Mouse (Mus musculus) heart, adult 11 months (tissue): Measurements from ENCODE around the gene Plcb1.
A peak's percentile ranks its signal among the peaks of the same experiment; 100 is the strongest.

Source experiments
- DNase-seq: peaks from one replicate; pipeline ENCODE4 v3.0.0; 2022

Plcb1 gene

DNA sequence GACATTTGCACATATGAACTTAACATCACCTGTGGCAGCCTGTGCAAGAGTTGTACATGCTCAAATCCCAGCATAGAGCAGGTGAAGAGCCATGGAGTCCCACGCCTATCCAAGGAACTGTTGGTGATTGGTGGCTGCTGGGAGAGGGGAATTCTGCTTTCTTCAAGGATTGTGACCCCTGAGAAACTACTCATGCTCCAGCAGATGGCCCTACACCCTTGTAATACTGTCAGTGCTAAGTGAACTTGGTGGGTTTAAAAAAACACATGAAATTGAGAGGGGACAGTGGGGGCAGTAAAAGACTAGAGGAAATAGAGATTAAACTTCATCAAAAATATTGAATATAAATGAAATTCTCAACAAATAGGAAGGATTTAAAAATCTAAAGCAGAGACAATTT lies 53.0 kb downstream of the Plcb1 start:
- DNase-seq = no peak

DNA sequence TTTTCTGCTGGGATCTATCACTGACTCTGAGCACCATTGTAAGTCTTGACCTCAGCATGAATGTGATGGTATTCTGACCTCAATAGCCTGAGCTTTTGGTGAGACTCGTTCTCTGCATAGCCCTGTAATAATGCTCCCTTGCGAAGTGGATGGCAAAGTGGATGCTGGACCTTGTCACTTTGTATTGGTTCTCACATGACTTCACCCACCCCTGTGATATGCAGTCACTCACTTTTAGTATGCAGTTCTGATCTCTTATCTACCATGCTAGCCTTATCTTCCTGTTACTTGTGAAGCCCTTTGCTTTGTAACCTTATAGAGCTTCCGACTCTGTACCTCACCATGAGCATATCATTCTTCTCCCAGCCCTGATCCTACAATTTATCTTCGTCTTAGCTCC lies 57.0 kb downstream of the Plcb1 start:
- no peak for DNase-seq

DNA sequence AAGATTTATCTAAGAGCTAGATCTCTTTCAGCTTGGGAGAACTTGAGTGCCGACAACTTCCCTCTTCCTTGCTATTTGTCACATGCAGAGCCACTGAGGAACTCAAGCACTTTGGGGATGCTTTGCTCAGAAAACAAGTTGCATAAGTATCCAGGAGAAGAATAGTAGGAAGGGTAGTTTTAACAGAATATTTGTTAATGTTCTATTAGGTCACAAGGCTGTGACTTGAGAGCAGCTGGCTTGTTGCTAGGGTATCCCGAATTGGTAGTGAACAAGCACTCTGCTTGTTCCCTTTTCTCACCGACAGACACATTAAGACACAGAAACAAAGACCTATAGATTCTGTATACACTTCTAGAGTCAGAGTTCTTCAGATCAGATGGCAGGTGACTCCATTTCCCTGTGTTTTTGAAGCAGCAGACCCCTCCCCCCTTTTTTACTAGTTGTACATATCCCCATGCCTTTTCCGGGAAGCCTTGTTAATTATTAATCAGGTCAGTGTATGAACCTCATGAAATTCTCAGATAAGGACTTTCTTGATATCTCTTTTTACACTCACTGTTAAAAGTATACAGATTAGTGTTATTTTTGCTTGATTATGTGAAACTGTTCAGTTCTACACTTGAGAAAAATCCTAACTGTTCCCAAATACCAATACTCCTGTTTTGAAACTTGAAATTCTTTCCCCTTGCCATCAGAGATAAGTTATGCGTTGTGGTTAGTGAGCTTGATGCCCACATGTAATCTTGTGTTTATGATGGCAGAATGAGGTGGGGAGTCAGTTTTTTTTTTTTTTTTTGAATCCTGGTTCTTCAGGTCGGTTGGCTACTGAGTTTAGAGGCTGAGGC lies 58.7 kb downstream of the Plcb1 start:
- DNase-seq = peak; percentile 55

DNA sequence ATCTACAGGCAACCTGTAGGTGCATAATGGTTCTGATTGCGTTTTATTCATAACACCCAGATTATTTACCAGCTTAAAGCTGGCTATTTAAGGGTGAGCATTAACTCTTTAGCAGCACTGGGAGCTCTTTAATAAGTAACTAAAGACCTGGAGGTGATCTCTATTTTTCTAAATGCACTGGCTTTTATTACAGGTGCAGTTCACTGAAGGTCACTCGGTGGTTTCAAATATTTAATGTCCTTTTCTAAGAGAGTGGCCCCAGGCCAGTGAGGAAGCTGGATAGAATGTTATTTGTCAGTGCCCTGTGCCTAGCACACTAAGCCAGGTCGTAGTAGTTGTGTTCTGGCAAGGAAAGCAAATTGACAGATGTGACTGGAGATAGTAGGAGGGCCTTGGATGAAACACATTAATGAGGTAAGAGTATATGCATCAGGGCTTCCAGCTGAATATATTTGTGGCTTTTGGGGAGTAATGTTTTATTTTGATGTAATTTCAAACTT lies 59.4 kb downstream of the Plcb1 start:
- no peak for DNase-seq

DNA sequence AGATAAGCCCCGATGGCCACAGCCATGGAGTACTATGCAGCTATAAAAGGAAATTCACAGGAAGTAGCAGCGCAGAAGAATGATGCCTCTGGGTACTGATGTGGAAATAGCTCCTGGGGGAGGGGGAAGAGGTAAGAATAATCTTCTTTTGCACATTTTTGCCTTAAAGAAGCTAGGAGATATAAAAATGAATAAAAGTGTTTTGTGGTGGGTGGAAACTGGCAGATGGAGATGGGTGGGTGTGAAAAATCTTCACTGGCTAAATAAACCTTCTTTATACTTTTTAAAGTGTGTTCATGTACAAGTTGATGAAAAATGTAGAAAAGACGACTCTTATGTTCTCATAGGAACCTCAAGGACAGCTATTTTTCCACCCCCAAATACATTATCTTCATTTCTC lies 60.7 kb downstream of the Plcb1 start:
- no peak for DNase-seq

DNA sequence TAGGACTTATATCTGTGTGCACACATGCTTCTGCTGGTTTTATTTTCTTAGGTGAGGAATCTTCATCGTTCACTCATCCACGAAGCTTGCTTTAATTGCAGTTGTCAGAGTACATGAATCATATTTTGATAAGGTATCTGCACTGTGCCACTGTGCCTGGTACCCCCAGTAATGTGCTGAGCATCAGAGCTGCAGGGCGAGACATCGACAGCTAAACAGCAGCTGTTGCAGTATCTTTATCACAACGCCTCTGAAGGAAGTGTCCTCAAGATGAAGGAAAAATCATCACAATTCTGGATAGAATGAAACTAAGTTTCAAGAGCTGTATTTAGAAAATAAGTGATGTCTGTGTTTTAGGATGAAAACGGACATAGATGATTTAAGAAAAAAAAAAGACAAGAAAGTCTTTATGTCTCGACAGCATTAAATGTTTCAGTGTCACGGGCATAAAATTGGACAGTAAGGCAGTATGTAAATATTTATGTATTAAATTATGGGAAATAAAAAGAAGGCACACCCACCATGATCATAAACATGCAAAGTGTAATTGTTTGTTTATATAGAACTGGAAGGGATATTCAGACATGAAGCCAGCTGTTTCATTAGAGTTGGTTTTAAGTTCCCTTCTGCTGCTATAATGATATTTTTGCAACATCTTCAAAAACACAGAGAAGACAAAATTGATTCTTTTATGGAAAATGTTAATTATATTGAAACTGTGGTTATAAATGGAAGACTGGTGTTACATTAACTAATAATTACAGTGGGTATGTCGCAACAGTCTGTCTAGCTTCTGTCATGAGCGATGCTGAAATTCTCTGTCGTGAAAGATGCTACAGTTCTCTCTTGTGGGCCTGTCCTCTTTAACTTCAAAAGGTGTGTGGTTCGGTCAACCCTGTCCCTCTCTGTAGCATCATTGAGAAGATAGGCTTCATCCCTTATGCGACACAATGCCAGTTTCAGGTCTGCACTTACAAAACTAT lies 65.6 kb downstream of the Plcb1 start:
- no peak for DNase-seq

DNA sequence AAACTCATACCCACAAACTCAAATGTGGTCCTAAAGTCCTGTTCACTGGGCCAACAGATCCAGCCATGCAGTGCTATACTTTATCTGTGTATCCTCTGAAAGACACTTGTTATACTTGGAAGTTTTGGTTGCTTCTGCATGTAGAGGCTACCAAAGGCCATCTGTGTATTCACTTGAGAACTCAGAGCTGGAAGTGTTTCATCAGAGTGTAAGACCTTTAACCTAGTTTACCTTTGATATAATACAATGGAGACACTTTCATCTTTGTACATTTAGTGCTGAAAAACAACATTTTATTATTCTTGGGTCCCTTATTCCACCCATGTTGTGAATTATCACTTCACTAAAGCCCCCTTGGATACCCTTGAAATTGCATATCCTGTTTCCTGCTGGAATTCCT lies 70.4 kb downstream of the Plcb1 start:
- no peak for DNase-seq

DNA sequence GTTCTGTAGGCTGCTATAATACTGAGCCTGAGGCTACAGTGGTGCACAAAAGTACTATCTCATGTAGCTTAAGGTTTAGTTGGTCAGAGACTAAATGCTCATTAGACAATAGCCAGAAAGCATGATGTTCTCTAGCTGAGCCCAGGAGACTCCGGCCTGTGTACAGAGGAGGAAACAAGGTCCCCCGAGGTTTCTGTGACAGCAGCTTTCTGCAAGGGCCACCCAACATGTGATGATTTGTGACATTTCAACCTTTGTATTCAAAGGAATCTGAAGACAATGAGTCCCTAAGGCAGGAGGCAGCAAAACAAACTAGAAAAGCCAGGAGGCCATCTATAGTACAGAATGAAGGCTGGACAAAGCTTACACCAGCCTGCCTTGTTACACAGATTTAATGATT lies 70.8 kb downstream of the Plcb1 start:
- DNase-seq = peak; percentile 98

DNA sequence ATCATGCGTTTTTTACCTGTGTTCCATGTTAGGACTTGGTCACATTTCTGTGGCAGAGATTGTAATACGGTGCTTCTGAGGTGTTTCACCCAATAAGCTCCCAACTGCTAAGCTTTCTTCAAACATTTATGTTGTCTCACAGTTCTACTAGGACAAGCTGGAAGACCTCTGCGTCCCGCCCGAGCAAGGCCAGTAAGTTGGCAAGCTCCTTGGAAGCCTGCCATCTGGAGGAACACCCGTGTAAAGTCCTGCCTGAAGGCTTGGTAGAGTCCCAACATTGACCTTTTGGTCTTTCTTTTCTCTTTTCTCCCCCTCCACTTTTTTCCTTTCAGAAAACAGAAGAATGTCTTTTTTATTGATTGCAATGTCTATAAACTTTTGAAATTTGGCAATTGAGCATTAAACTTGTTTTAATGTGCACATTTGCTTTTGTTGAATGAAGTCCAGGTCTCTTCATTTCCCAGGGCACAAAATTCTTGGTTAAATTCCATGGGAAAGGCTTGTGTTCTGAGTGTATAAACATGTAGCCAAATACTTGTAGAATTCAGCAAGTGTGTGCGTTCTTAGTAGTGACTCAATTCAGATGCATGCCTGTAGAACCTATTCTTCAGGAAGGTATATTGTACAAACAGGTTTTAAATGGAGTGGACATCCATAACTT lies 79.2 kb downstream of the Plcb1 start:
- peak; percentile 96 for DNase-seq

DNA sequence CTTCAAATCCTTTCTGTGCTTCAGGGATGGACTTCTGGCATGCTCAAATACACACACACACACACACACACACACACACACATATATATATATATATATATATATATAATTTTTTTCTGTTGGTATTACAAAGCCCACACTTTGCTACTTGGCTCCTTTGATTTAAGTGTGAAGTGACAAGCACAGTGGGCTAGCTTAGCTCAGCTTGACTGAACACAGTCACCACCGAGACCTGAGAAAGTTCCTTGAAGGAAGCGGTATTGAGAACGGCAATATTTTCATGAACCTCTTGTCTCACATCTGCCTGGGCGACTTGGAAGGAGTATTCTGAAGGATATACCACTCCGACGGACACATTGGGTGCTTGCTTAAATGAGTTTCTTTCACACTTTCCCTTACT lies 81.5 kb downstream of the Plcb1 start:
- DNase-seq = no peak

DNA sequence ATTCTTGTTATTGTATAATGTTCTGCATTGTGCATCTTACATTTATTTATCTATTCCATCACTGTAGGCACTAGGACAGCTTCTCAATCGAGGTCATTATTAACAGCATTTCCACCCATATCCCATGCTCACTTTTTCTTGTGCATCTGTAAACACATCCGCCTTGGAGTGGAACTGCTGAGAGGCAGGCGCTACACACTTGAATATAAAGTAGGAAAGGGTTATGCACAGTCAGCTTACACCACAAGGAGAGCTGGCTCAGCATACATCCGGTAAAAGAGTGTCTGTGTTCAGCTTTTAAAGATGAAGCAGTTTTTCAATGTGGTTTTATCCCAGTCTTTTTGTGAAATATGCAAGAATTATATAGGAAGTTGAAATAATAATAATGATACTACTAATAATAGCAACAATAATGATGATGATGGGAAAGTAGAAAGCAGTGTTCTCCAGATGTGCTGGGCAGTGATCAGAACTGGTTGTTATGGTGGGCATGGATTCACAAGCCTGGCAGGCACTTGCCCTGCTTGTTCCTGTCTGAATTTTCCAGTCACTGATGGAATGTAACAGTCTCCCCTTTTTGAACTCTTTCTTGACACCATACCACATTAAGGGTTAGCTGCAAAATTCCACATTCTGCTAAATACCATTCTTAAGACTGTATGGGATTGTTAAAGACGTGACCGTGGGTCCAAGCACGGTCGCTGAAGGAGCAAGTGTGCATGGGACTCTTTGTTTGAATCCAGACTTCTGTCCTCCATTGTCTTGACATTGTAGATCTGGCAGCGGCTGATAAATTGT lies 86.0 kb downstream of the Plcb1 start:
- DNase-seq = no peak

DNA sequence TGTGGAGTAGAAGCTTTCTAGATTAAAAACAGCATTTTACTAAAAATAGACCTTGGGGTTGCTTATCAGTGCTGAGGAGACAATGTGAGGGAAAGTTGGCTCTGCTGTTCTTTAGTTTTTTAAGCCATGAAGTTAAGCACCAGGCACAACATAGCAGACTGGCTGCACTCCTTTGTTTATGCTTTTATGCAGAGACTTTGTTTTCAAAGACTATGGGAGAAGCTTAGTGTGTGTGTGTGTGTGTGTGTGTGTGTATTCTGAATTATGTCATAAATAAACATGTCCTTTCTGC lies 86.6 kb downstream of the Plcb1 start:
- DNase-seq = peak; percentile 95

DNA sequence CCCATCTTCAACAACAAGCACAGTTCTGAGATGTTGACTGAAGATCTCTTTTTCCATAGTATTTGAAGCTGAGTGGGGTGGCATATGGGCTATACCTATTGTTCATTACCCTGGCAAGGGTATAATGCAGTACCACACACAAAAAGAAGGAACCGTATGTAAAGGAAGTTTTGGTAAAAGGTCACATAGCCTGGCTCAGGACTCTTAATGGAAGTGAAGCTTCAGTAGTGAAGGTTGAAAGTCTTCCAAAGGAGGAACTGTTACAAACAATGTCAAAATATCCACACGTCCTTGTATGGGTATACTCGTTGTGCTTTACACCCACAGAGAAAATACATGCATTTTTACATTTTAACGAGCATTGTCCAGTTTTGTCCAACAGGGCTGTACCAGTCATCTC lies 91.3 kb downstream of the Plcb1 start:
- no peak for DNase-seq

DNA sequence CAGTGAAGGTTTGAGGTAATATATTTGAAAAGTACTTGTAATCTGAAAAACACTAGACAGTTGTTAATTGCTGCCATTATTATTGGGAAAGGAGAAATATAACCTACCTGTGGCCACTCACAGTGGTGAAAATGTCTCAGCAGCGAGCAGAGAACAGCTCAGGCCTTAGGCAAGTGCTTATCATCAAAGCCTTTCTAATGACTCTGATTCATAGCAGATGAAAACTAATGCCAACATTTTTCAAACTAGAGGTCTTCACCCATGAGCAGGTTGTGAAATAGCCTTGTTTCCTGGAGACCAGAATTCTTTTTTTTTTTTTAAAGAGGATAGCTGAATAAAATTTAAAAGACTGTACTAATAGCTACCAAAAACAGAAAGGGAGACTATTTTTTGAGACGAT lies 105.3 kb downstream of the Plcb1 start:
- DNase-seq = no peak

DNA sequence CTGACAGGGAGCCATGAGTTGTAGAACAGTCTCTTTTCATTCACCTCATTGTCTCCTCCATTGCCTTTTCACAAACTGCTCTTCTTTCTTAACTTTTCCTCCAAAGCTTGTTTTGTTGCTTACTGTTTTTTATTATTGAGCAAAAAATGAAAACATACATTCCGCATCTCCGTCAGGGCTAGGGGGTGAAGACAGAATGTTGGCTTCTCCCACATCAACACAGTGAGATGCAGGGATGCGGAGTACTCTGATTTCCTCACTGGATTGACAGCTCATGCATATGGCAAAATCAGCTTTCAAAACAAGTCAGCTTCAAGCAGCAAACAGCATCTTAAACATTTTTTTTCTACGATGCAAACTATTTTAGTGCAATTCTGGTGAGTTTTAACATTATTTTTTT lies 108.9 kb downstream of the Plcb1 start:
- DNase-seq = no peak

DNA sequence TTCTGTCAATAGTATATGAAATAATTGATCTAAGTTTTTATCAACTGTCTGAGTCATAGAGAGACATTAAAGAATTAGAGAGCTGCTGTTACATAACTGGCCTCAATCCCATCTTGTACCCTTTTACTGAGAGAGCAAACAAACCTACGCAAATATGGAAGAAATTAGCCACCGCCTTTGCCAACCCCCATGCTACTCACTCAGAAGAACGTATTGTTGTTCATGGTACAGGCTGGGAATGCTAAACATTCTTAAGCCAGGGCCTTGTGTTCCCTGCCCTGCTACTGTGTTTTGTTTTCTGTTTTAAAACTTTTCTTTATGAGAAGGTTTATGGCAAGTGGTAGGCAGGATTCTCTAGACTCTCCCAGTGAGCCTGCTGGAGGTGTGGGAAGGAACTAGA lies 110.3 kb downstream of the Plcb1 start:
- no peak for DNase-seq

DNA sequence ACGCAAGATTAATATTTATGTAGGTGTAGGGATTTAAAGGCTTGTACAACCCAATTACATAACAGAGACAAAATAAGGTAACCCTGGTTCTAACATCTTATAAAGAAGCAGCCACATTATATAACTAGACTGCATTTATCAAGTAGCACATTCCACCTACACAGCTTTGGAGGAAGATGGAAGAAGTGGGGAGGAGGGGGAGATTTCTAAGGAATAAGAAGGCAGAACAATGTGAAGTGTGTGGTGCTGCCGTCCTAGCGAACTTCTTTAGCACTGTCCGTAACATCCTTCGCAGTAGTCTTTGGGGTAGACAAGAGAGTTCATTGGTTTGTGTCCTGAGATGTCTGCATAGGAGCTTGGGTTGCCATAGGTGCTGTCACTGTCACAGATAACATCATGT lies 111.2 kb downstream of the Plcb1 start:
- no peak for DNase-seq

DNA sequence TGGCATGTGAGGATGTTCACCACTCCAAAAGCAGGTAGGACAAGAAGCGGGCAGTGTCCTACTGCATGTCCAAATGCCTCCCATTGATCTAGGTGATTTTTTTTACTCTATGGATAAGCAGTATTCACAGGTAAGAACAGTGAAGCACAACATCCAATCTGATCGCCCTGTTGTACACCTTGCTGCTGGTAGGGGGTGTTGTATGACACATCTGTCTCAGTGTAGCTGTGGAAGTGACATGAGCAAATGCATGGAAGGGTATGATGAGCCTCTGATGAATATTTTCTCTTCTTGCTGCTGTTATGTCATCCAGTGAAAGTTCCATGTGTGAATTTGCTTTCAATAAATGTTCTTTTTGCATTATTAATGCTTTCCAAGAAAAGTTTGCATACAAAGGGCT lies 115.7 kb downstream of the Plcb1 start:
- no peak for DNase-seq

DNA sequence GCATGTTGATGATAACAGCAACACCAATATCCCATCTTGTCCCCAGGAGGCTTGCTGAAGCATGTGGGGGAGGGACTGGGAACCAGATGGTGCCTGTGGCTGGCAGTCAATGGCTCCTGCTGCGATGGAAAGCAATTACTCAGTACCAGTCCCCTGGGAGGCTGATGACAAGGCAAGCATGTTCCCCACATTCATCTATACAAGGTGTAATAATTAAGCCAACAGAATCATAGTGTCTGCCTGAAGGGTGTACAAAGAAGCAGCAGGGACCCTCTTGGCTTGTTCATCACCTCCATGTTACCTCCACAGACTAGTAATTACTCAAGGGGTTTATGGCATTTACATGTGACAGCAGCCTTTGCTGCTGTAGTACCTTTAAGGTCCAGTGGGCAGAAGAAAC lies 125.0 kb downstream of the Plcb1 start:
- peak; percentile 88 for DNase-seq

DNA sequence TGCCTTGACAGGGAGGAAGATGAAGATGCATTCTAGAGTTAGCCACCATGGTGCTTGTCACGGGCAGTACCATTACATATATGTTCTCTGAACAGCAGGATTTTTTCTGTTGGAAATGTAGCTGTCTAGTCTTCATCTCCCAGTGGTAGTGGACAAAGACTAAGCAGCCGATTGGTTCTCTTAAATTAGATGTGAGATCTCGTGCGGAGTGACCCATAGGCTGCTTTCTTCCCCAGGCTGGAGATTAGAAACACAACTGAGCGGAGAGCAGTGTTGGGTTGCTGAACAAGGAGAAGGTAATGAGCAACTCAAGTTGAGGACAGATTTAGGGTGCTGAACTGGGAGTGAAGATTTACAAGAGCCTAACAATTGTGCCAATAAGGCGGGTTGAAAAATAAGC lies 125.5 kb downstream of the Plcb1 start:
- DNase-seq = no peak

DNA sequence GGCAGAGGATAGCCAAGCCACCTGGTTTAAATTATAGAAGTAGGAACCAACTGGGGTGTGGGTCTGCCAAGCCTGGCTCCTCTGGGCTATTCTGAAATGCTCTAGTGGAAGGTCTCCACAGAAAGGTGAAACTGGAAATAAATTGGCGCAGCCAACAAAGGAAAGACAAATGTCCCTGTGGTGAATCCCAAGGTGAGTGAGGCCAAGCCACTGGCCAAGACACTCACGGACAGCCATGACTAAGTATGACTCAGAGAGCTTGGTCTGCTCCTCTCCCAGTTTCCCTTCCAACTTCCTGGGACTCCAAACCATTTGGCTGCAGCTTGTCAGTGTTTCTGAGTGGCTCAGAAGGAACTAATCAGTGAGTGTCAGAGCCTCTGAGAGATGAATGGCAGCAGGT lies 126.7 kb downstream of the Plcb1 start:
- DNase-seq = no peak

DNA sequence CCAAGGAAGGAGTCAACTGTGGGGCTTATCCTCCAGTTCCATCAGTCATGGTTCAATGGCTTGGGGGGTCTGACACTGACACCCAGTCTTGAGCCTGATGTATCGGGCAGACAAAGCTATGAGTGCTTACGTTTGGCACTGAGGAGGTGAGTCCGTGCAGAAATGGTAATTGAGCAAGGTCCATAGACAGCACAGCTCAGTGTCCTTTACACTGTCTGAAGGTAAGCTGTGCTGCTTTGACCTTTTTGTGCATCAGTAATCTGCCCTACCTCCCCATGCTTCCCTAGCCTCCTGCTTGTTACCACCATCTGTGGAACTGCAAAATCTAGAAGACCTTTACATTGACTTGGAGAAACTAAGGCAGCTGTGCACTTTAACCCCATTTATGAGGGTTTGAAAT lies 127.7 kb downstream of the Plcb1 start:
- DNase-seq = peak; percentile 82

DNA sequence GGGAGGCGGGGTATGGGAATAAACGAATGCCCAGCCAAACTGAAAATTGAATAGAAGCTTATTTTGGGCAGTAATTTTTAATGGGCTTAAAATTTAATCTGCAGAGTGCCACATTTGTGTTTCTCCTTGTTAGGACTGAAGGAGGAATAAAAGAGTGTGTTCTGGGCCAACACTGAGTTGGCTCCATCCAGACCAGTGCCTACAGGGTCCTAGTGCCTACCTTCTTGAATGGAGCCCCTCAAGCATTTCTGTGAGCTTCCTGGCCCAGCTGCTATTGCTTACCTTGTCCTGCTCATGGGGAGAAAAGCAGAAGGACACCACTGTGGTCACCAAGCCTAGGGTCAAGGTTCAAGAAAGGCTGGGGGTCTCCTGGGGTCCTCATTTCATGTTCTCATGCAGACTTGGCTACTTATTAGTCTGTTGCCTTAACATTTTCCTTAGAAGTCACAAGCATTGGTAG lies 128.3 kb downstream of the Plcb1 start:
- peak; percentile 86 for DNase-seq
